Mouse (Mus musculus) right cerebral cortex, postnatal 4 days (tissue): ENCODE measurements around the gene Cxcr1.

ENCODE experiments used
- DNase-seq: peaks from one replicate; pipeline ENCODE4 v3.0.0-alpha.2; 2022

Cxcr1 gene

GRCm38 (mm10) chr1:74194445-74194844 lies at the start of gene Cxcr1:
Gene Cxcr1, minus strand, starts transcription at chr1:74194631.
- DNase-seq: no peak

- no peak for DNase-seq
Measured at GRCm38 (mm10) chr1:74240832-74241231, 46.4 kb upstream of the Cxcr1 start.

- DNase-seq: no peak
Measured at GRCm38 (mm10) chr1:74240311-74240710, 45.9 kb upstream of the Cxcr1 start.

- no peak for DNase-seq
Measured at GRCm38 (mm10) chr1:74239618-74240017, 45.2 kb upstream of the Cxcr1 start.

- no peak for DNase-seq
Measured at GRCm38 (mm10) chr1:74239162-74239561, 44.7 kb upstream of the Cxcr1 start.

GRCm38 (mm10) chr1:74238136-74238535 lies 43.7 kb upstream of the Cxcr1 start:
- no peak for DNase-seq

GRCm38 (mm10) chr1:74237671-74238070 lies 43.2 kb upstream of the Cxcr1 start:
- no peak for DNase-seq

GRCm38 (mm10) chr1:74236590-74237317 lies 42.3 kb upstream of the Cxcr1 start:
- peak; percentile 37 for DNase-seq

- DNase-seq: peak; percentile 96
Measured at GRCm38 (mm10) chr1:74235938-74236589, 41.6 kb upstream of the Cxcr1 start, which contains the start of gene Arpc2. Gene Arpc2, plus strand, starts transcription at chr1:74236084.

- no peak for DNase-seq
Measured at GRCm38 (mm10) chr1:74230992-74231391, 36.6 kb upstream of the Cxcr1 start.

GRCm38 (mm10) chr1:74229942-74230341 lies 35.5 kb upstream of the Cxcr1 start:
- no peak for DNase-seq

GRCm38 (mm10) chr1:74227317-74227716 lies 32.9 kb upstream of the Cxcr1 start:
- no peak for DNase-seq

- no peak for DNase-seq
Measured at GRCm38 (mm10) chr1:74219922-74220321, 25.5 kb upstream of the Cxcr1 start.

- no peak for DNase-seq
Measured at GRCm38 (mm10) chr1:74208941-74209340, 14.5 kb upstream of the Cxcr1 start.

GRCm38 (mm10) chr1:74207906-74208305 lies 13.5 kb upstream of the Cxcr1 start:
- peak; percentile 48 for DNase-seq

GRCm38 (mm10) chr1:74206642-74207041 lies 12.2 kb upstream of the Cxcr1 start:
- no peak for DNase-seq

GRCm38 (mm10) chr1:74205881-74206280 lies 11.4 kb upstream of the Cxcr1 start:
- no peak for DNase-seq

- no peak for DNase-seq
Measured at GRCm38 (mm10) chr1:74203457-74203856, 9.0 kb upstream of the Cxcr1 start.

GRCm38 (mm10) chr1:74201048-74201844 lies 6.8 kb upstream of the Cxcr1 start:
- DNase-seq: no peak

- no peak for DNase-seq
Measured at GRCm38 (mm10) chr1:74199046-74199445, 4.6 kb upstream of the Cxcr1 start.

- no peak for DNase-seq
Measured at GRCm38 (mm10) chr1:74197726-74198470, 3.5 kb upstream of the Cxcr1 start.

GRCm38 (mm10) chr1:74196621-74197419 lies 2.4 kb upstream of the Cxcr1 start:
- DNase-seq: no peak
